Mouse (Mus musculus): ENCODE measurements around the gene Cntn1. TPM values are rescaled to one million over a fixed set of nuclear protein-coding genes. Genes with fewer than 3 reads are reported as not detected.
"Not testable (repeated sequence)": the region's sequence is repeated elsewhere in the genome, so short reads cannot be mapped to it uniquely, and the experiment has no call there.

Cntn1 gene
- polyA plus RNA-seq, 1 experiment from 2014 or later = 9.0 TPM

GRCm38 (mm10) chr15:92348453-92348852 is 297.5 kb downstream of the Cntn1 start:
- not testable (repeated sequence) for H3K27ac ChIP-seq (ENCODE audit: low read depth, low read length); H3K4me2 ChIP-seq (ENCODE audit: low read depth); H3K9me3 ChIP-seq (ENCODE audit: control insufficient read depth, low read length); H3K36me3 ChIP-seq (ENCODE audit: control insufficient read depth, insufficient read depth, low read length); H3K9ac ChIP-seq (ENCODE audit: low read length); DNase-seq (ENCODE audit: low spot score); H3K4me1 ChIP-seq (ENCODE audit: control insufficient read depth, insufficient read depth, low read length); H3K4me3 ChIP-seq (ENCODE audit: low read depth, low read length); ATAC-seq (ENCODE audit: insufficient read depth, low FRiP score, low TSS enrichment); H3K27me3 ChIP-seq (ENCODE audit: control insufficient read depth, insufficient read depth, low read length)

DNA sequence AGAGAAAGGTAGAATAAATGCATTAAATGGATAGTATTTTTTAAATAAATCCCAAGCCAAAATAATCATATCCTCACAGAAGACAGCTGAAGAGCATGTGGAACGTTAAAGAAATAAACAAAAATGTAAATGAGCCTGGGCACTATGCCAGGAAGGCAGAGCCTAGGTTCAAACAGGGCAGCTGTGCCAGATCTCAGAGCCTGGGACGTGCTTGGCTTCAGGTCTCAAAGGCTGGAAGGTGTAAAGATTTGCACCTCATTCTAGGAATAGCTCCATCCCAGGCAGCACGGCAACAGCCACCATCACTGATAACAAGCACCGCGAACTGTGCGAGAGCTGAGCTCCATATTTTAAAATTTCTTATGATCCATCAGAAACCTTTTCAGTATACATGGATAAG is 313.2 kb downstream of the Cntn1 start:
- H3K27ac ChIP-seq (ENCODE audit: low read depth, low read length) = no peak overlapping the region
- no peaks in the 10 kb centered on the region for H3K27me3 ChIP-seq (ENCODE audit: control insufficient read depth, insufficient read depth, low read length)
- no peaks in the 10 kb centered on the region for H3K9me3 ChIP-seq (ENCODE audit: control insufficient read depth, low read length)
- ATAC-seq (ENCODE audit: insufficient read depth, low FRiP score, low TSS enrichment) (no peak), DNase-seq (ENCODE audit: low spot score) (no peak)
- no peaks in the 10 kb centered on the region for H3K36me3 ChIP-seq (ENCODE audit: control insufficient read depth, insufficient read depth, low read length)
- H3K4me1 ChIP-seq (ENCODE audit: control insufficient read depth, insufficient read depth, low read length) = no peaks in the 10 kb centered on the region
- H3K4me2 ChIP-seq (ENCODE audit: low read depth) = no peak overlapping the region
- H3K9ac ChIP-seq (ENCODE audit: low read length) = no peak overlapping the region
- 80% methylated on average over 6 of the region's 6 CpGs for WGBS
- no peak overlapping the region for H3K4me3 ChIP-seq (ENCODE audit: low read depth, low read length)

DNA sequence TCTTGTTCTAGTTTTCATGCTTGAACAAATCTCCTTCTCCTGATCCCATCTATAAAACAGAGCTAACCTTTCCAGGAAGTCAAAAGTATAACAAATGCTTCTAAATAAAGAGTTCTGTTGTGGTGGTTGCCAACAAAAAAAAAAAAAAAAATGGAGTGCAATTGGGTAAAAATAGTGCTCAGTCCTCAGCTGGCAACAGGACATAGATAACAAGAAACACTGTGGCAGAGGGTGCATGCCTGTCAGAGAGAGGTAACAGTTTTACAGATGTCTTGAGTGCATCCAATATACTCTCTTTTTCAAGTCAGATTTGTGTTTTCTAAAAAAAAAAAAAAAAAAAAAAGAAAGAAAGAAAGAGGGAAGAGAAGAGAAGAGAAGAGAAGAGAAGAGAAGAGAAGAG is 313.6 kb downstream of the Cntn1 start:
- no peaks in the 10 kb centered on the region for H3K4me1 ChIP-seq (ENCODE audit: control insufficient read depth, insufficient read depth, low read length)
- no peak for DNase-seq (ENCODE audit: low spot score)
- no peaks in the 10 kb centered on the region for H3K36me3 ChIP-seq (ENCODE audit: control insufficient read depth, insufficient read depth, low read length)
- no peak overlapping the region for H3K27ac ChIP-seq (ENCODE audit: low read depth, low read length)
- H3K4me3 ChIP-seq (ENCODE audit: low read depth, low read length) = no peak overlapping the region
- ATAC-seq (ENCODE audit: insufficient read depth, low FRiP score, low TSS enrichment) = no peak
- no peak overlapping the region for H3K9ac ChIP-seq (ENCODE audit: low read length)
- H3K9me3 ChIP-seq (ENCODE audit: control insufficient read depth, low read length) = no peaks in the 10 kb centered on the region
- H3K27me3 ChIP-seq (ENCODE audit: control insufficient read depth, insufficient read depth, low read length) = no peaks in the 10 kb centered on the region
- H3K4me2 ChIP-seq (ENCODE audit: low read depth) = no peak overlapping the region

Other genes with a start within 250 kb of the Cntn1 start
- gene Smgc, start 212.9 kb upstream of the Cntn1 start, polyA plus RNA-seq (2014; fragmentation: Nextera tagmentation; extraction: Ambion mirVana) = not detected in 2 replicates

Data from neural tube, embryonic 11.5 days (tissue).